Mouse (Mus musculus) skeletal muscle tissue, adult 2 months (tissue): ENCODE data around the gene Ucn3.

Experiments used
- DNase-seq: peaks from one replicate; pipeline ENCODE4 v3.0.0-alpha.2; 2012; ENCODE audit warnings: low read depth, low spot score

Gene Ucn3

DNA sequence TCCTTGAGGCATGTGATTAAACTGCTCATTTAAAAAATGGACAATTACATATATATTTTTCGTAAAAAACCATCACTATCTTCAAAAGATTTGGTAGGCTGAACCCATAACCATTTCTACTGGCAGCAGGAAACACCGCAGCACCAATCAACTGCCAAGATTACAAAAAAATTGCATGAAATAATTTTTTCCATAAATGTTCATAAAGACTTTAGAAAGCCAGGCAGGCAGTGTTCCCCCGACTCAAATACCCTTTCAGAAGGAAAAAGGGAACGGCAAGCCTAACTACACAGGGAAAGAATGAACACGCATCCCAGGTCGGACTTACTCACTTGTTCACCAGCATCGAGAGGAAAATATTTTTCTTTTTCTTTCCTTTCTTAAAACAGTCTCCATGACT, 52.5 kb downstream of the Ucn3 start:
- no peak for DNase-seq

DNA sequence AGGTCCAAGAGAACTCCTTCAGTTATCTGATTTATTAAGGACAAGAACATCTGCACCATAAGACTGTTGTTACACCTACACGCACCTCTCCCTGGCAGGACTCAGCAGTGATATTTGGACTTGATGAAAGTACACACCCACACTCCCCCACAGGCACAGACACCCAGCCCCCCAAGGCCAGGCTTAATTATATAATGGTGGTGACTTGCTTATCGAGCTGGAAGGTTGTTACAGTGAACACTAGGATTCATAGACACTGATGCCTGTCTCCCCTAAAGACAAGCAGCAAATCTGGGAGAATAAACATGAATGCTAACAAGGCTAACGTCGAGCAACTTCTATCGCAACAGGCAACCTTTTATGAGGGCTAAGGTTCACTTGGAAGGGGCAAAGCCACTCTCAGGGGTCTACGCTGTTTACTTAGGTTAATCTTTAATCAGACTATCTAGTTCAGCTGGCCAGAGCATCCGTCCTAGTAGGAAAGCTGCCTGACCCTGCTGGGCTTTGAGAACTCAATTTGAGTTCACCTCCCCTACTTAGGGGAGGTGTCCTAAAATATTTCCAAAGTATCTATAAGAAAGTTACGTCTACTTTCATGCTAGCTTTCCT, 53.6 kb downstream of the Ucn3 start:
- no peak for DNase-seq
